Mouse (Mus musculus): Measurements from ENCODE around the gene Pbx1.

DNA sequence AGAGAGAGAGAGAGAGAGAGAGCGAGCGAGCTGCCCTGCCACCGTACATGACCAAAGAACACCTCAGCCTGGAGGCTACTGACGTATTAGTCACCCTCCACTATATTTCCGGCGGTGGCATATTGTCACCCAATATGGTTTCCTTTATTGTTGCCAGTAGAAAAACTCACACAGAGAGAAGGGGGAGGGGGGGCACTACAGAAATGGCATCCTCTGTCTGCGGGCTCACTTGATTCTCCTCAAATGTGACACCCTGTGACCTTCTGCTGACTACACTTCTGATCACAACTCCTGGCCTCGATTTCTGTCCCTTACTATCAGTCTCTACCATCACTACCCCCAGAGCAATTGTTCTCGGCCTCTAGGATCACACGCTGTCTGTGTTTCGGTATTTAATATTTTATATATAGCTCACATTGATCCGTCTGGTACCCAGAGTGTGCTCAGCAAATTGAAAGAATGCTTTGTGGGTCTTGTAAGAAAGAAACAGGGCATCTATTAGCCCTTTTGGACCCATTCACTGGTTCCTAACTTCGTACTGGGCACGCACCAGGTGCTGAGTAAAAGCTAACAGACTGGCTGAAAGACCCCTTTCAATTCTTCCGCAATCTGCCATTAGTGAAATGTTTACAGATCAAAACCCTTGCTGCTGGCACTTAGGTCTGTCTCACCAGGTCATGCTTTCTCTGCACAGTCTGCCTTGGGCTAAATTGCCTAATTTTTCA is 148.1 kb downstream of the Pbx1 start:
- TF ChIP-seq CTCF (IDR thresholded peaks at IDR 0.05; ENCODE audit: insufficient read depth, low read depth, low read length) (no peak), POLR2A (IDR thresholded peaks at IDR 0.05; ENCODE audit: insufficient read depth, low read depth, low read length) (no peak)
